Mouse (Mus musculus) Muller cell, postnatal 12 days (primary cell): ENCODE measurements around the gene Chia1.
A peak's percentile ranks its signal among the peaks of the same experiment; 100 is the strongest.
"Not testable (repeated sequence)": the region's sequence is repeated elsewhere in the genome, so short reads cannot be mapped to it uniquely, and the experiment has no call there.

Experiments
- DNase-seq: peaks from one replicate; pipeline ENCODE4 v3.0.0-alpha.2; 2015; ENCODE audit errors: inconsistent ontology term

Gene Chia1

DNA sequence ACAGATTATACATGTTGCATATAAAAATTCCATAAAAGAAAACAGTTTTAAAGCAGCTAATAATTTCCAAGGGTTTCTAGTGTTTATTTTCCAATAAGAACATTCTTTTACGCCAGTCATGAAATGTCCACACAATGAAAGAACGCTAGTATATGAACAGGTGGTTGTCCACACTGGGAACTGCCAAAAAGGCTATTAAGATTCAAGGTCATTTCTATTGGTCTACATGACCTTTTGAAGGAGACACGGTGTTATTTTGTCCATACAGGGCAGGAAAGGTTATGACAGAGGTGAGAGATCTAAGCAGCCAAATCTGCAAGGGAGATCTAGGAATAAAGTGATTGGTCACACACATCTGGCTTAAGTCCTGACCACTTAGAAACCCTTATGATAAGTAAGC lies at the start of gene Chia1:
Gene Chia1 (plus strand): TSS at position 301 of the 400 bp plus-strand sequence.
- DNase-seq, result no peak

DNA sequence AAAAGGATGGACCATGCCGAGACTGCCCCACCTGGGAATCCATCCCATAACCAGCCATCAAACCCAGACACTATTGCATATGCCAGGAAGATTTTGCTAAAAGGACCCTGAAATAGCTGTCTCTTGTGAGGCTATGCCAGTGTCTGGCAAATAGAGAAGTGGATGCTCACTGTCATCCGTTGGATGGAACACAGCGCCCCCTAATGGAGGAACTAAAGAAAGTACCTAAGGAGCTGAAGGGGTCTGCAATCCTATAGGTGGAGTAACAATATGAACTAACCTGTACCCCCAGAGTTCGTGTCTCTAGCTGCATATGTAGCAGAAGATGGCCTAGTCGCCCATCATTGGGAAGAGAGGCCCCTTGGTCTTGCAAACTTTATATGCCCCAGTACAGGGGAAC lies 45.3 kb upstream of the Chia1 start:
- not testable (repeated sequence) for DNase-seq

DNA sequence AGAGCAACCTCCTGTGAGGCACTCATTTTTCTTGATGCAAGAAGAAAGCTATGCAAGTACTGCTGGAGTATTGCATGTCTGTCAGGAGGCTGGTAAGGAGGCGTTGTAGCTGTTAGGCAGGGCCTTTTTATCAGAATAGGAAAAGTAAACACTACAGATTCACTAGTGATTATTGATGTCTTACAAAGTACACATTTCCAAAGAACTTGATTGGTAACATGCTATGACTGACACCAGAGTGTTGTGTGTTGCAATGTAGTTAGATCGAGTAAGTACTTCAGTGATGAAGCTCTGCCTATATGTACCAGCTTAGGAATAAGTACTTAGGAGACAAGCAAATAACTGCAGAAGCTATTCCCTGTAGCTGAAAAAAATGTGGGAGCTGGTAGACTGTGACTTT lies 42.0 kb upstream of the Chia1 start:
- no peak for DNase-seq

GRCm38 (mm10) chr3:106074824-106075223 lies 38.2 kb upstream of the Chia1 start:
- no peak for DNase-seq

- no peak for DNase-seq
These were observed 14.0 kb downstream of the Chia1 start for GRCm38 (mm10) chr3:106126999-106127398.

GRCm38 (mm10) chr3:106128807-106129493 lies 15.9 kb downstream of the Chia1 start:
- DNase-seq, result no peak

- DNase-seq, result peak; percentile 95
These were observed 18.7 kb downstream of the Chia1 start for GRCm38 (mm10) chr3:106131690-106132089.

DNA sequence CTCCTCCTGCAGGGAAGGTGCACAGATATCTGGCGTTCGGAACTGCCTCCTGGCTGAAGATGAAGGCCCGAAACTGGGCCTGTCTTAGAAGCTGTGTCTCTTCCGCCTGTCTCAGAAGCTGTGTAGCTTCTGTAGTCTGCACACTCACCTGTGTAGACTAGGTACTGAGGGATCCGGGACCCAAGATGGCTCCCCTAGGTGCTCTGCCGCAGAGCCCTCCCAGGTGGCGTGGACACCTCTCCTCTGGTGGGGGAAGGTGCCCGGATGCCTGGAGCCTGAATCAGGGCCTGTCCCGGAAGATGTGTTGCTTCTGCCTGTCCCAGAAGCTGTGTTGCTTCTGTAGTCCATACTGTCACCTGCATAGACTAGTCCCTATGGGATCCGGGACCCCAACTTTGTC lies 31.1 kb downstream of the Chia1 start:
- DNase-seq, result no peak

DNA sequence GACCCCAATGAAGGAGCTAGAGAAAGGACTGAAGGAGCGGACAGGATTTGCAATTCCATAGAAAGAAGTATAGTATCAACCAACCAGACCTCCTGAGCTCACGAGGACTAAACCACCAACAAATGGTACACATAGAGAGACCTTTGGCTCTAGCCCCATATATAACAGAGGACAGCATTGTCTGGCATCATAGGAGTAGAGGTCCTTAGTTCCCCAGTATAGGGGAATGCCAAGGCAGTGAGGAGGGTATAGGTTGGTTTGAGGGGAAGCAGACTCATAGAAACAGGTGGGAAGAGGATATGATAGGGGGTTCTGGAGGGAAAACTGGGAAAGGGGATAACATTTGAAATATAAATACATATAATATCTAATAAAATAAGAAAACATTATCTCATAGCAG lies 41.4 kb downstream of the Chia1 start:
- no peak for DNase-seq

DNA sequence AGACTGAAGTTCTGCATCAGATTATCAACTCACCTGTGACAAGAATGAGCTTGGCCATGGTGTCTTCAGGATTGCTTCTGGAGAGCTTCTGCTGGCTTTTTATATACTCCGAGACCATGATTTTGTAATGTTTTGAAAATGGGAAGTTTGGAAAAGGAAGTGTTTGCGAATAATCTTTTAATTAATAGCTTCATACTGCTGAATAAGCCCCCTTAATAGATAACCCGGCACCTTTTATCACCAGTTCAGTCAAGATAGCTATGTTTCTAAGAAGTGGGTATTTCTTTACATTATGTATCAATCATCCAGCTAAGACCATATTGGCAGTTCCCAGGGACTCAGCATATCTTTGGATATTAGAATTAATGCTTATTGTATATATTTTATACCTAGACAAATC lies 54.4 kb downstream of the Chia1 start, which contains the start of gene Chil3:
Gene Chil3 (minus strand): TSS at position 101 of the 400 bp plus-strand sequence.
- no peak for DNase-seq

GRCm38 (mm10) chr3:106170522-106171053 lies 57.6 kb downstream of the Chia1 start:
- no peak for DNase-seq

DNA sequence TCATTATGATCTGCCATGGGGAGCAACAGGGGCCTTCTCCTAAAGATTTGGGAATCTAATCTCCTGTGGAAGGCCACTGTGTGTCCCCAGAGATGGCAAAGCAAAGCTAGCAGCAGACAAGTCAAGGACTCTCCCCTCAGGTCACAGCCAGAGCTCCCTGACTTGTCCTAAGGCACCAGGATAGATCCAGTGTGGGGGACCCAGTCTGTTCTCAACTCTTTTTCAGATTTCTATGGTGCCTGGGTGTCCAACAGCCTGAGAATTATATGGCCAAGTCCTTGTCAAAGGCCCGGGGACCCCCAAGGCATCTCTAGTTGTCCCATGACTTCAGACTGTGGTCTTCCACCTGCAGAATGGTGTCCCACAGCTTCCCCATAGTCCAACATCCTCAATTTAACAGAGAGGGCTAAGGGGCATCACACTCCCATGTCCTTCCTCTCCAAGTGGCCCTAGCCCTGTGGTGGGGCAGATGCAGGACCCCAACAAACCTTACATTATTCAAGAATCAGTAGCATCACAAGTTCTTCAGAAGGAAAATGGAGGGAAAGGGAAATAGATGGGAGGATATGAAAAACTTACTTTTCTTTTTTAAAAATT lies 58.2 kb downstream of the Chia1 start:
- DNase-seq, result no peak

DNA sequence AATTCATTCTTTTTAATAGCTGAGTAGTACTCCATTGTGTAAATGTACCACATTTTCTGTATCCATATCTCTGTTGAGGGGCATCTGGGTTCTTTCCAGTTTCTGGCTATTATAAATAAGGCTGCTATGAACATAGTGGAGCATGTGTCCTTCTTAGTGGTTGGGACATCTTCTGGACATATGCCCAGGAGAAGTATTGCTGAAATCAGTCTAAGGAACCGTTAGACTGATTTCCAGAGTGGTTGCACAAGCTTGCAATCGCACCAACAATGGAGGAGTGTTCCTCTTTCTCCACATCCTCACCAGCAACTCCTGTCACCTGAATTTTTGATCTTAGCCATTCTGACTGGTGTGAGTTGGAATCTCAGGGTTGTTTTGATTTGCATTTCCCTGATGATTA lies 59.5 kb downstream of the Chia1 start:
- DNase-seq, result not testable (repeated sequence)

DNA sequence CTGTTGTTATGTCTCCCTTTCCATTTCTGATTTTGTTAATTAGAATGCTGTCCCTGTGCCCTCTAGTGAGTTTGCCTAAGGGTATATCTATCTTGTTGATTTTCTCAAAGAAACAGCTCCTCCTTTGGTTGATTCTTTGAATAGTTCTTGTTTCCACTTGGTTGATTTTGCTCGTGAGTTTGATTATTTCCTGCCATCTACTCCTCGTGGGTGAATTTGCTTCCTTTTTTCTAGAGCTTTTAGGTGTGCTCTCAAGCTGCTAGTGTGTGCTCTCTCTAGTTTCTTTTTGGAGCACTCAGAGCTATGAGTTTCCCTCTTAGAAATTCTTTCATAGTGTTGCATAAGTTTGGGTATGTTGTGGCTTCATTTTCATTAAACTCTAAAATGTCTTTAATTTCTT lies 61.9 kb downstream of the Chia1 start:
- DNase-seq, result not testable (repeated sequence)

DNA sequence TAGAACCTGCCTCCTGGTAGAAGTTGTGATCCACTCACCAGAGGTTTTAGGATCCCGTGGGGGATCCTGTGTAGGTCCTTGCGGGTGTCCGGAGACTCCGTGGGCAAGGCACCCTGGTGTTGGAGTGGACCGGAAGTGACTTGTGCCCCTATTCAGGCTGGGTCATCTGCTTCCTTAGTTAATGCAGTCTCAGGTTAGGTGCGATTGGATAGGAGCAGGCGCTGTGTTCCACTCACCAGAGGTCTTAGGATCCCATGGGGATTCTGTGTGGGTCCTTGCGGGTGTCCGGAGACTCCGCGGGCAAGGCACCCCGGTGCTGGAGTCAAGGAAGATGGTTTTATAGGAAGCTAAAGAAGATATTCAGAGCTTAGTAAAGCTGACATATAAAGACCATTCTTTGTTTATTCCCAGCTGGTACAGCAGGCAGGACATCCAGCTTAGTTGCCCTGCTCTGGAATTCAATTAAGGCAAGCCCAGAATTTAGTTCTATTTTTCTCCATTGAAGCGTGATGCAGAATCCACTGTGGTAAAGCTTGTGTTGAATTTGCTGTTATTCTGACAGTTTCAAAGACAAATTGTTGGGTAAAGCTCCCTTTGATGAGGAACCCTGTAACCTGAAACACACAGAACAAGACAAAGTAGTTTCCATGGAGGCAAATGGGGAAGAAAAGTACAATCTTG lies 64.6 kb downstream of the Chia1 start:
- peak; percentile 97 for DNase-seq
